Mouse (Mus musculus): Measurements from ENCODE around the gene Ext2. TPM values are rescaled to one million over a fixed set of nuclear protein-coding genes. Genes with fewer than 3 reads are reported as not detected.

Ext2 gene
- polyA plus RNA-seq (2015; fragmentation: Nextera tagmentation; extraction: Ambion mirVana), result 63.0 and 70.3 TPM in 2 replicates

DNA sequence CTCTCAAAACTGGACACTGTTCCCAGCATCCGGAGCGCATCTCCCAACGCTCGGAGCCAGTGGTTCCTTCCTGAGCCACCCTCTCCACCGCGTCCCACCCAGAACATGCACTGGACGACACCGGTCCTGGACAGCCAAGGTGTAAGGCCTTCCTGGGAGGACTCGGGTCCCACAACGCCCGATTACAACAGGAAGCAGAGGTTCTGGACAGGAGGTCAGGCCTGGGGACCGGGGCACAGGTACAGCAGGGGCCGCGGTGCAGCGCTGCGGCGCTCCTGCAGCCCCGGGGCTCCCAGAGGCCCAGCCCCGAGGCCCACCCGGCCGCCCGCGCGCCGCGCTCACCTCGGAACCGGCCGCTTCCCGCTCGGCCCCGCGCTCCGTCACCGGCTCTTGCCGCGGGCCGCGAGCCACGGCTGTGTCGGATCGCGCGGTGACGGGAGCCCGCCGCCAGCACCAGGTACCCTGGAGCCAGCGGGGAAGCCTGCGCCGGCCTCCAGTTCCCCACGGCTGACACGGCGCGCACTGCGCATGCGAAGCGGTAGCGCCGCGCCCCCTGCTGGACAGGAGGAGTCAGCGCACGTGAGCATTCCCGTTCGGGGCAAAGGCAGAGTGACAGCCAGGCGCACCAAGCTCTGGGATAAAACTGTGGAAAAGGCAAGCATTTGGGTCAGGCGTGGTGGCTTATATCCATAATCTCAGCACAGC is at the start of gene Ext2:
Ext2 (minus strand) TSS at position 524 of the 705 bp plus-strand sequence.

GRCm38 (mm10) chr2:93869107-93869600 is 46.8 kb upstream of the Ext2 start, which contains the start of gene Accsl:
TSS of gene Accsl (minus strand) at chr2:93869157.

DNA sequence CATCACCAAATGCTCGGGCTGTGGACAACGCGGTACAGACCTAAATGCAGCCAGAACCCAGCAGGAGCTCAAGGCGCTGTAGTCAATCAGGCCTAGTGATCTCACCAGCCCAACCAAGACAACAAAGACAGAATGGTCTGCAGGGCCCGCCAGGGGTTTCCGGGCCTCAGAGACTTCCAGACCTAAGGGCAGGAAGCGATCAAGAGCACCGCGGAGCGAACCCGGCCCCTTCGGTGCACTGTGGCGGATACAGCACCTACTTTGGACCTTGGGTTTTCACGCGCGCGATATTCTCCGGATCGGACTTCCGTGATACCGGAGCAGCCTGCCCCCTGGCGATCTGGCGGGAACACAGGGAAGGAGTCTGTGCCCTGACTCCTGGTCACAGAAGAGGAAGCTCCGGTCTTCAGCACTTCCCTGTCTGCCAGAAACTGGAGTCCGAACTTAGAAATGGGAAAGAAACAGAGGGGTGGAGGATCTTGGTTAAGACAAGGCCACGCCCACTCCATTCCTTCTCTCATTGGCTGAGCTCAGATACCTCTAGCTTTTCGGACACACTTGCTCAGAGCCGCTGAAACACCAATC is 27.2 kb upstream of the Ext2 start, which contains the start of gene Accs:
Accs (minus strand) TSS at position 439 of the 585 bp plus-strand sequence.

Other genes with a start within 250 kb of the Ext2 start
- 0.04 TPM in 2 replicates for gene Alx4, start 180.2 kb downstream of the Ext2 start, polyA plus RNA-seq (2015; fragmentation: Nextera tagmentation; extraction: Ambion mirVana)
- gene Accs, start 27.4 kb upstream of the Ext2 start, polyA plus RNA-seq (2015; fragmentation: Nextera tagmentation; extraction: Ambion mirVana), result 4.5 and 6.7 TPM in 2 replicates
- gene Accsl, start 46.6 kb upstream of the Ext2 start, polyA plus RNA-seq (2015; fragmentation: Nextera tagmentation; extraction: Ambion mirVana), result 0.19 and 0.37 TPM in 2 replicates
- gene Gm13889, start 134.6 kb upstream of the Ext2 start, polyA plus RNA-seq (2015; fragmentation: Nextera tagmentation; extraction: Ambion mirVana), result 28.0 and 38.1 TPM in 2 replicates
- gene Gm27027, start 173.8 kb upstream of the Ext2 start, polyA plus RNA-seq (2015; fragmentation: Nextera tagmentation; extraction: Ambion mirVana), result not detected in 2 replicates
- 44.9 and 45.2 TPM in 2 replicates for gene Alkbh3, start 188.2 kb upstream of the Ext2 start, polyA plus RNA-seq (2015; fragmentation: Nextera tagmentation; extraction: Ambion mirVana)

Data from neural tube, postnatal 0 days (tissue).